Comparison of ENCODE assay signal across 24 mouse cellular contexts in the genomic region with DNA sequence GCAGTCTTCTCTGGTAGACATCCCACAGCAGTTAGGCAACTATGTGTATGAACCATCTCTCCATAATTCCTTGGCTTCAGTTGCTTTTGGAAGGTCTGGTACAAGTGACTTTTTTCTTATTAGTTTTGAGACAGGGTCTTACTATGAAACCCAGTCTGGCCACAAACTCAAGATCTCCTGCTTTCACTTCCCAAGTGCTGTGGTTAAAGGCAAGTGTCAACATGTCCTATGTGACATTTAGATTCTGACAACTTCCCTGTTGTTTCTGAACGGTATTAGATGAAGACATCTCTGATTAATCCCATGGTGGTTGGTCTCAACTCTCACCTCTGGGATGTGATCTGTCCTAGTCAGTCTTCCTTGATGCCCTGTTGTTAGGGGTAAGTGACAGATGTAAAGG.
DNase-seq lines count a peak whose midpoint lies in the region; ATAC-seq and TF ChIP-seq lines count a peak whose summit lies in the region.
"Had no signal": no experiment of that assay in that cellular context is flagged by ENCODE, and none has a peak within 500 bp of the region (broad histone marks: within the 10 kb centered on the region; RNA-seq: fewer than 3 reads in every experiment).

No protein-coding gene starts in this region.

- ATAC-seq in granulocyte monocyte progenitor cell, adult 5-6 weeks (replicated peaks; ENCODE audit: poor library complexity, severe bottlenecking), result peak; percentile 85
- ATAC-seq in megakaryocyte progenitor cell, adult 5-6 weeks (replicated peaks; ENCODE audit: poor library complexity), result peak; percentile 63
- ATAC-seq: CD4-positive, CD25-positive, alpha-beta regulatory T cell, adult 4 months; forebrain, embryonic 14.5 days; forebrain, embryonic 16.5 days had no signal

- no peaks in the 10 kb centered on the region for H3K36me3 ChIP-seq in CH12.LX (replicated peaks in 1 of 2; ENCODE audit: control insufficient read depth in 1 of 2, insufficient read depth in 1 of 2, low read length in 1 of 2)
- H3K36me3 ChIP-seq: embryonic facial prominence, embryonic 13.5 days; embryonic facial prominence, embryonic 15.5 days; forebrain, embryonic 10.5 days; forebrain, embryonic 12.5 days had no signal

- no peak for TF ChIP-seq POLR2A in CH12.LX (IDR thresholded peaks at IDR 0.05; ENCODE audit: low read depth, low read length)

- H3K27me3 ChIP-seq in CH12.LX (replicated peaks), result no peaks in the 10 kb centered on the region
- H3K27me3 ChIP-seq: embryonic facial prominence, embryonic 13.5 days; embryonic facial prominence, embryonic 15.5 days; forebrain, embryonic 12.5 days had no signal

- TF ChIP-seq EP300 in CH12.LX (IDR thresholded peaks at IDR 0.05; ENCODE audit: low read length), result peak; percentile 84

- no peak overlapping the region for H3K9ac ChIP-seq in CH12.LX (ENCODE audit: insufficient read depth, low read depth)
- H3K9ac ChIP-seq: embryonic facial prominence, embryonic 13.5 days; embryonic facial prominence, embryonic 15.5 days; forebrain, embryonic 12.5 days had no signal

- DNase-seq in CH12.LX (ENCODE audit: extremely low read depth), result peak; percentile 55
- DNase-seq in heart, adult 9 months (ENCODE audit: low spot score in 2 of 2), result no peak
- no peak for DNase-seq in c-Kit-positive CD71-positive TER-119-positive erythroid progenitor cells, embryonic 14.5 days (ENCODE audit: low spot score)
- DNase-seq in spleen, postnatal 36 days (ENCODE audit: low spot score in 2 of 2), result no peak
- DNase-seq: adrenal gland, adult 2 months; adrenal gland, postnatal 10 days; adrenal gland, postnatal 25 days; B cell, adult 2 months; cerebellum, adult 11-12 months; cerebellum, adult 2 months; cerebellum, adult 9-10 months; cerebellum, postnatal 10 days; cerebellum, postnatal 25 days; embryo, embryonic 11 days had no signal

- peak overlapping the region; percentile 29; the same call in 1 of the 2 replicates for H3K4me2 ChIP-seq in CH12.LX (ENCODE audit: insufficient read depth, low read depth, poor library complexity, severe bottlenecking)
- H3K4me2 ChIP-seq: embryonic facial prominence, embryonic 13.5 days; embryonic facial prominence, embryonic 15.5 days; forebrain, embryonic 12.5 days had no signal

- H3K79me2 ChIP-seq in CH12.LX (replicated peaks; ENCODE audit: control insufficient read depth, extremely low read depth, insufficient read depth, poor library complexity, severe bottlenecking), result no peaks in the 10 kb centered on the region

- no peak overlapping the region for H3K4me3 ChIP-seq in CH12.LX (replicated peaks in 1 of 3; ENCODE audit: low read depth in 2 of 3, low read length in 2 of 3, poor library complexity in 1 of 3)
- H3K4me3 ChIP-seq: embryonic facial prominence, embryonic 13.5 days; embryonic facial prominence, embryonic 15.5 days; erythroblast, embryonic 14.5 days; forebrain, embryonic 10.5 days; forebrain, embryonic 12.5 days had no signal

- dilution Hi-C loops in CH12.LX (cut with MboI; ENCODE audit: extremely low pct_ligation_motif_present, extremely low pct_unique_long_range_greater_than_20kb, low sequenced_read_pairs), result no loop called here

- no peak overlapping the region for H3K27ac ChIP-seq in CH12.LX (ENCODE audit: insufficient read depth, low read depth)
- H3K27ac ChIP-seq: embryonic facial prominence, embryonic 13.5 days; embryonic facial prominence, embryonic 15.5 days; forebrain, embryonic 10.5 days; forebrain, embryonic 12.5 days had no signal

- in situ Hi-C loops in CH12.LX (cut with MboI; ENCODE audit: low pct_ligation_motif_present, low pct_unique_long_range_greater_than_20kb, low sequenced_read_pairs), result no loop called here

- peaks cover 5 to 19% of the 10 kb centered on the region in 2 experiments; a peak in 3 of 4 replicates for H3K4me1 ChIP-seq in CH12.LX (ENCODE audit: control insufficient read depth in 1 of 2, insufficient read depth in 2 of 2)
- H3K4me1 ChIP-seq: embryonic facial prominence, embryonic 13.5 days; embryonic facial prominence, embryonic 15.5 days; forebrain, embryonic 10.5 days had no signal

- H3K9me3 ChIP-seq in CH12.LX (replicated peaks; ENCODE audit: low read length), result no peaks in the 10 kb centered on the region
- H3K9me3 ChIP-seq: embryonic facial prominence, embryonic 13.5 days; embryonic facial prominence, embryonic 15.5 days; forebrain, embryonic 10.5 days; forebrain, embryonic 12.5 days had no signal

- no peak for TF ChIP-seq RAD21 in CH12.LX (IDR thresholded peaks at IDR 0.05; ENCODE audit: low read depth, low read length)

- no peak for TF ChIP-seq CTCF in CH12.LX (conservative IDR thresholded peaks at IDR 0.05 in 1 of 2, IDR thresholded peaks at IDR 0.05 in 1 of 2; ENCODE audit: low read depth in 2 of 2, low read length in 2 of 2)

TF ChIP-seq in CH12.LX, 34 proteins besides CTCF, POLR2A, EP300 and RAD21:
- no peak for TF ChIP-seq NELFE (IDR thresholded peaks at IDR 0.05; ENCODE audit: low read depth, low read length)
- TF ChIP-seq ELF1 (IDR thresholded peaks at IDR 0.05; ENCODE audit: low read depth, low read length), result no peak
- TF ChIP-seq ZKSCAN1 (IDR thresholded peaks at IDR 0.05; ENCODE audit: borderline replicate concordance, low read depth, low read length), result no peak
- TF ChIP-seq ZMIZ1 (IDR thresholded peaks at IDR 0.05; ENCODE audit: low read depth, low read length), result no peak
- 0 out of 2 replicates have a peak, but pooled peaks have one; percentile 29 for TF ChIP-seq MEF2A (IDR thresholded peaks at IDR 0.05; ENCODE audit: borderline replicate concordance, low read depth, low read length)
- peak; percentile 78 for TF ChIP-seq IRF4 (IDR thresholded peaks at IDR 0.05; ENCODE audit: low read depth, low read length)
- TF ChIP-seq RCOR1 (conservative IDR thresholded peaks at IDR 0.05; ENCODE audit: low read depth, low read length), result no peak
- TF ChIP-seq NRF1 (IDR thresholded peaks at IDR 0.05; ENCODE audit: low read depth, low read length), result no peak
- no peak for TF ChIP-seq MXI1 (IDR thresholded peaks at IDR 0.05; ENCODE audit: low read depth, low read length)
- no peak for TF ChIP-seq ZNF384 (IDR thresholded peaks at IDR 0.05; ENCODE audit: low read depth, low read length)
- TF ChIP-seq SIN3A (IDR thresholded peaks at IDR 0.05; ENCODE audit: low read length), result no peak
- no peak for TF ChIP-seq MAFK (IDR thresholded peaks at IDR 0.05; ENCODE audit: insufficient replicate concordance, low read length)
- no peak for TF ChIP-seq SMC3 (IDR thresholded peaks at IDR 0.05; ENCODE audit: low read depth, low read length)
- no peak for TF ChIP-seq CHD2 (IDR thresholded peaks at IDR 0.05; ENCODE audit: low read length)
- no peak for TF ChIP-seq MYC (IDR thresholded peaks at IDR 0.05; ENCODE audit: low read depth, low read length)
- no peak for TF ChIP-seq POLR2AphosphoS2 (IDR thresholded peaks at IDR 0.05; ENCODE audit: low read depth, low read length)
- no peak for TF ChIP-seq BHLHE40 (IDR thresholded peaks at IDR 0.05; ENCODE audit: low read depth, low read length)
- no peak for TF ChIP-seq TCF12 (IDR thresholded peaks at IDR 0.05; ENCODE audit: low read depth, low read length)
- TF ChIP-seq CHD1 (IDR thresholded peaks at IDR 0.05; ENCODE audit: low read depth, low read length), result peak; percentile 78; the same call in 1 of the 2 replicates
- TF ChIP-seq USF1 (IDR thresholded peaks at IDR 0.05; ENCODE audit: low read depth, low read length), result no peak
